Mouse (Mus musculus) heart, embryonic 14.5 days (tissue): Measurements from ENCODE around the gene Gldc. TPM values are rescaled to one million over a fixed set of nuclear protein-coding genes. Genes with fewer than 3 reads are reported as not detected.

Source experiments
- ATAC-seq: fragments of 200-750 bp; cut with Nextera tagmentation; 2 replicates; pipeline ENCODE4 v1.8.0; 2017; ENCODE audit warnings: low read depth, moderate TSS enrichment; ENCODE audit not compliant: insufficient number of reproducible peaks, insufficient read depth, low FRiP score
- H3K27ac ChIP-seq, 2 experiments: fragments of 200-500 bp in 1 of 2; fragments of 300-500 bp in 1 of 2; sonication (generic) in 1 of 2; replicated peaks in 1 of 2; 2 replicates each; pipeline ENCODE4 v1.5.1; 2012 to 2014; ENCODE audit warnings: low read depth in 2 of 2, low read length in 2 of 2, control low read depth in 1 of 2, mild to moderate bottlenecking in 1 of 2, mixed read lengths in 1 of 2; ENCODE audit not compliant: control insufficient read depth in 1 of 2, insufficient read depth in 1 of 2
- H3K27me3 ChIP-seq: fragments of 300-500 bp; sonication (generic); 2 replicates; pipeline ENCODE4 v1.6.1; 2014; ENCODE audit warnings: mild to moderate bottlenecking, low read length, control low read depth; ENCODE audit not compliant: control insufficient read depth, insufficient read depth
- H3K36me3 ChIP-seq: fragments of 300-500 bp; sonication (generic); 2 replicates; pipeline ENCODE4 v1.6.1; 2014; ENCODE audit warnings: mild to moderate bottlenecking, control low read depth, low read length, mixed read lengths; ENCODE audit not compliant: control insufficient read depth, insufficient read depth
- H3K4me1 ChIP-seq, 2 experiments: fragments of 200-500 bp in 1 of 2; fragments of 300-500 bp in 1 of 2; sonication (generic) in 1 of 2; 2 replicates each; pipeline ENCODE4 v1.6.1; 2012 to 2014; ENCODE audit warnings: low read length in 2 of 2, control low read depth in 1 of 2, mixed read lengths in 1 of 2; ENCODE audit not compliant: control insufficient read depth in 2 of 2, insufficient read depth in 2 of 2
- H3K4me2 ChIP-seq: fragments of 300-500 bp; sonication (generic); 2 replicates; pipeline ENCODE4 v1.6.1; 2014; ENCODE audit warnings: mild to moderate bottlenecking, low read length
- H3K4me3 ChIP-seq, 2 experiments: fragments of 200-500 bp in 1 of 2; fragments of 300-500 bp in 1 of 2; sonication (generic) in 1 of 2; 2 replicates each; pipeline ENCODE4 v1.5.1; 2012 to 2014; ENCODE audit warnings: low read length in 2 of 2, mild to moderate bottlenecking in 2 of 2, control low read depth in 1 of 2, low read depth in 1 of 2, moderate library complexity in 1 of 2; ENCODE audit not compliant: control insufficient read depth in 1 of 2, insufficient read depth in 1 of 2
- H3K9ac ChIP-seq: fragments of 300-500 bp; sonication (generic); 2 replicates; pipeline ENCODE4 v1.6.1; 2014; ENCODE audit warnings: mild to moderate bottlenecking, low read length
- H3K9me3 ChIP-seq: fragments of 300-500 bp; sonication (generic); 2 replicates; pipeline ENCODE4 v1.6.1; 2016; ENCODE audit warnings: low read length, control low read depth; ENCODE audit not compliant: control insufficient read depth
- WGBS: fragments of 180-500 bp; shearing (Covaris S2); extraction: QIAGEN DNeasy Blood & Tissue Kit; methylation state at CpG from one replicate; pipeline ENCODE4 v1.1.7; 2014; 5-methylcytosine and 5-hydroxymethylcytosine counted together
- polyA plus RNA-seq: library from polyadenylated mRNA; unstranded; fragments of >200 nt; fragmentation: Nextera tagmentation; extraction: Ambion mirVana; gene quantifications from 2 replicates; pipeline ENCODE4 v1.2.1, GENCODE M21; 2014

The Gldc gene
- polyA plus RNA-seq, 1 experiment from 2014 or later, result 1.7 TPM

- no peak for ATAC-seq
- Histone ChIP-seq H3K9ac (no peak overlapping the region), H3K36me3 (no peaks in the 10 kb centered on the region), H3K27ac (no peak overlapping the region), H3K4me2 (no peak overlapping the region), H3K9me3 (no peaks in the 10 kb centered on the region), H3K4me3 (no peak overlapping the region), H3K27me3 (no peaks in the 10 kb centered on the region), H3K4me1 (no peaks in the 10 kb centered on the region)
- WGBS, result 57% methylated on average over 1 of the region's 1 CpGs
Measured at GRCm38 (mm10) chr19:30136308-30136707, 38.9 kb downstream of the Gldc start.

- 60% methylated on average over 4 of the region's 4 CpGs for WGBS
- Histone ChIP-seq H3K9me3 (no peaks in the 10 kb centered on the region), H3K27ac (no peak overlapping the region), H3K9ac (no peak overlapping the region), H3K4me3 (no peak overlapping the region), H3K4me1 (peaks cover 3 to 9% of the 10 kb centered on the region in 2 experiments; a peak in 3 of 4 replicates), H3K36me3 (no peaks in the 10 kb centered on the region), H3K27me3 (no peaks in the 10 kb centered on the region), H3K4me2 (no peak overlapping the region)
- ATAC-seq, result no peak
Measured at GRCm38 (mm10) chr19:30128177-30128576, 47.1 kb downstream of the Gldc start.

- H3K27ac ChIP-seq, result peak overlapping the region; percentile 2 to 13; a peak in 2 of 4 replicates
- H3K9ac ChIP-seq, result no peak overlapping the region
- no peaks in the 10 kb centered on the region for H3K27me3 ChIP-seq
- no peaks in the 10 kb centered on the region for H3K9me3 ChIP-seq
- no peak overlapping the region for H3K4me3 ChIP-seq
- no peaks in the 10 kb centered on the region for H3K36me3 ChIP-seq
- no peak for ATAC-seq
- H3K4me2 ChIP-seq, result peak overlapping the region; percentile 4; the same call in 1 of the 2 replicates
- 56% methylated on average over 7 of the region's 7 CpGs for WGBS
- H3K4me1 ChIP-seq, result peaks cover 3 to 9% of the 10 kb centered on the region in 2 experiments; a peak in 3 of 4 replicates
Measured at GRCm38 (mm10) chr19:30125670-30126059, 49.6 kb downstream of the Gldc start.

- H3K27me3 ChIP-seq, result no peaks in the 10 kb centered on the region
- no peaks in the 10 kb centered on the region for H3K36me3 ChIP-seq
- peak overlapping the region in 1 of 2 experiments; percentile 2; a peak in 1 of 4 replicates for H3K27ac ChIP-seq
- ATAC-seq, result peak; percentile 52
- H3K9me3 ChIP-seq, result no peaks in the 10 kb centered on the region
- H3K9ac ChIP-seq, result no peak overlapping the region
- whole genome bisulfite sequencing, result 20% methylated on average over 7 of the region's 7 CpGs
- H3K4me1 ChIP-seq, result peaks cover 3 to 9% of the 10 kb centered on the region in 2 experiments; a peak in 3 of 4 replicates
- no peak overlapping the region for H3K4me3 ChIP-seq
- peak overlapping the region; percentile 4; the same call in 1 of the 2 replicates for H3K4me2 ChIP-seq
Measured at GRCm38 (mm10) chr19:30124999-30125669, 50.1 kb downstream of the Gldc start.

GRCm38 (mm10) chr19:30118344-30119312 lies 56.6 kb downstream of the Gldc start:
- Histone ChIP-seq H3K4me2 (no peak overlapping the region), H3K4me3 (no peak overlapping the region), H3K9ac (no peak overlapping the region), H3K9me3 (no peaks in the 10 kb centered on the region), H3K27me3 (no peaks in the 10 kb centered on the region), H3K27ac (peak overlapping the region; percentile 10 to 46; a peak in 2 of 4 replicates), H3K36me3 (no peaks in the 10 kb centered on the region), H3K4me1 (peaks cover 5 to 13% of the 10 kb centered on the region in 2 experiments; a peak in 3 of 4 replicates)
- ATAC-seq, result no peak
- WGBS, result 85% methylated on average over 17 of the region's 17 CpGs

- ATAC-seq, result peak; percentile 48; the same call in 1 of the 2 replicates
- Histone ChIP-seq H3K9ac (no peak overlapping the region), H3K4me3 (no peak overlapping the region), H3K36me3 (no peaks in the 10 kb centered on the region), H3K27me3 (no peaks in the 10 kb centered on the region), H3K4me1 (peaks cover 5 to 13% of the 10 kb centered on the region in 2 experiments; a peak in 3 of 4 replicates), H3K9me3 (no peaks in the 10 kb centered on the region), H3K27ac (peak overlapping the region; percentile 46 to 54), H3K4me2 (no peak overlapping the region)
- WGBS, result 52% methylated on average over 9 of the region's 9 CpGs
Measured at GRCm38 (mm10) chr19:30117775-30118174, 57.5 kb downstream of the Gldc start.

GRCm38 (mm10) chr19:30117241-30117640 lies 58.0 kb downstream of the Gldc start:
- Histone ChIP-seq H3K4me3 (no peak overlapping the region), H3K4me2 (no peak overlapping the region), H3K36me3 (no peaks in the 10 kb centered on the region), H3K9ac (no peak overlapping the region), H3K9me3 (no peaks in the 10 kb centered on the region), H3K4me1 (peaks cover 5 to 13% of the 10 kb centered on the region in 2 experiments; a peak in 3 of 4 replicates), H3K27me3 (no peaks in the 10 kb centered on the region), H3K27ac (peak overlapping the region in 1 of 2 experiments; percentile 30; a peak in 2 of 4 replicates)
- no peak for ATAC-seq
- WGBS, result 58% methylated on average over 4 of the region's 4 CpGs
